Mouse (Mus musculus) left cerebral cortex, postnatal 10 days (tissue): ENCODE results near the gene Gm5861. TPM values are rescaled to one million over a fixed set of nuclear protein-coding genes. Genes with fewer than 3 reads are reported as not detected.
A peak's percentile ranks its signal among the peaks of the same experiment; 100 is the strongest.
"Not testable (repeated sequence)": the region's sequence is repeated elsewhere in the genome, so short reads cannot be mapped to it uniquely, and the experiment has no call there.

Experiments used
- DNase-seq, 2 experiments: peaks; one replicate each; pipeline ENCODE4 v3.0.0; 2021 to 2022; ENCODE audit warnings: low spot score in 2 of 2, mixed read lengths in 1 of 2; ENCODE audit errors: extremely low spot score in 1 of 2
- intact Hi-C: fragments of 180-260 bp; cut with DNase I; formaldehyde crosslinking; loops from one replicate; pipeline ENCODE4 v1.15.1; 2025
- total RNA-seq, 2 experiments: library from RNA; stranded (reverse); gene quantifications; 2 replicates each; pipeline ENCODE4 v1.2.3; 2021

The Gm5861 gene
- not detected for total RNA-seq

DNA sequence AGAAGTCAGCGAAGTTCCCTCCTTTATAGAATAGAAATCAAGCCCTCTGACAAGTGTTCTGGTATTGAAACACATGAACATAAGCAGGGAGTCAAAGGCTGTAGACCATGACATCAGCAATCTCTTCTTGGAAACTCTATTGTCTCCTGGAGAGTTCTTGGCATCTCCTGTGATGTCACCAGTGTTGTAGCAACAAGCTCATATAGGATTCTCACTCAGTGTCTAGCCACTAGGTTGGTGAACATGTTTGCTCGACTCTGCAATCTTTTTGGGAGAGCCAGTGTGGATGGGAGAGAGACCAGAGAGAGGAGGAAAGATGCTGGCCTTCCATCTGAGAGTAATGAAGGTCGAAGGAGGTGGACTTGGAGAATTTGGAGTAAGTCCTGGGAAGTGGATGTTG, at the start of gene Gm5861:
TSS of gene Gm5861 (plus strand) at position 301 of the 400 bp plus-strand sequence.
- intact Hi-C loops, DNase-seq: not testable (repeated sequence)

DNA sequence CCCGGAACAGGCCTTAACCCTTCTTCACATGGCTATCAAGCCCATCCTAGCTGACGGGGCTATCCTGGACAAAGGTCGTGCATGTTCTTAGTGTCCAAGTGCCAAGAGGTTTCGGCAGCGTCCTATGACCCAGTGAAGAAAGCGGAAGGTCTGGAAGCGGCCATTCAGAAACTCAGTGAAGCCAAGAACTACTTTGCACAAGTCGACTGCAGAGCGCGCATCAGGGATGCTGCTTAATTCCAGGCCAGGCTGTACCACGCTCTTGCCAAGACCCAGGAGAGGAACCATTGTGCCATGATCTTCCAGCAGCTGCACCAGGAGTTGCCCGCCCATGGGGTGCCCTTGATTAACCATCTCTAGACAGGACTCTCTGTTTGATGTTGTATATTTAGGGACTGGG, 44.8 kb upstream of the Gm5861 start:
- DNase-seq: peak in 1 of 2 experiments; percentile 20
- intact Hi-C loops: not testable (repeated sequence)

Other genes with a start within 250 kb of the Gm5861 start
- gene Gm8871, start 235.3 kb upstream of the Gm5861 start, total RNA-seq: not detected
- not detected for gene Gm8857, start 235.3 kb upstream of the Gm5861 start, total RNA-seq
- not detected for gene Gm8879, start 55.4 kb upstream of the Gm5861 start, total RNA-seq
- not detected for gene Gm8890, start 73.0 kb downstream of the Gm5861 start, total RNA-seq
- gene Speer1, start 158.4 kb downstream of the Gm5861 start, total RNA-seq: not detected
- gene Gm8897, start 233.3 kb downstream of the Gm5861 start, total RNA-seq: not detected